Mouse (Mus musculus) spleen, adult 2 months (tissue): Measurements from ENCODE around the gene Tcf7l1. TPM values are rescaled to one million over a fixed set of nuclear protein-coding genes. Genes with fewer than 3 reads are reported as not detected.

ENCODE experiments used
- DNase-seq, 2 experiments: peaks; one replicate each; pipeline versions ENCODE4 v3.0.0 to v3.0.0-alpha.2; 2012 to 2021; ENCODE audit warnings: low spot score in 2 of 2, low read depth in 1 of 2
- H3K27ac ChIP-seq: fragments of 200-500 bp; 2 replicates; pipeline ENCODE4 v1.5.1; 2012; ENCODE audit warnings: low read length, inconsistent platforms; ENCODE audit not compliant: insufficient read depth
- H3K27me3 ChIP-seq: fragments of 200-500 bp; 2 replicates; pipeline ENCODE4 v1.6.1; 2012; ENCODE audit warnings: mild to moderate bottlenecking, moderate library complexity, low read length, inconsistent platforms; ENCODE audit not compliant: control insufficient read depth, insufficient read depth
- H3K36me3 ChIP-seq: fragments of 200-500 bp; 2 replicates; pipeline ENCODE4 v1.6.1; 2012; ENCODE audit warnings: mild to moderate bottlenecking, low read length, inconsistent platforms; ENCODE audit not compliant: control insufficient read depth, insufficient read depth
- H3K4me1 ChIP-seq: fragments of 200-500 bp; 2 replicates; pipeline ENCODE4 v1.6.1; 2011; ENCODE audit warnings: inconsistent platforms; ENCODE audit not compliant: control insufficient read depth, insufficient read depth, insufficient read length
- H3K4me3 ChIP-seq: fragments of 200-500 bp; 2 replicates; pipeline ENCODE4 v1.5.1; 2011; ENCODE audit warnings: mild to moderate bottlenecking, inconsistent platforms; ENCODE audit not compliant: insufficient read depth, insufficient read length; ENCODE audit errors: extremely low read depth
- CTCF ChIP-seq: fragments of 200-500 bp; IDR thresholded peaks from 2 replicates; pipeline ENCODE4 v1.5.1; 2011; ENCODE audit warnings: mild to moderate bottlenecking, inconsistent platforms; ENCODE audit not compliant: insufficient read depth, insufficient read length, insufficient replicate concordance; ENCODE audit errors: extremely low read depth
- POLR2A ChIP-seq: fragments of 200-500 bp; IDR thresholded peaks from 2 replicates; pipeline ENCODE4 v1.6.1; 2011; ENCODE audit warnings: low read depth, low read length, inconsistent platforms
- WGBS: fragments of 180-500 bp; shearing (Covaris S2); methylation state at CpG from one replicate; pipeline ENCODE4 v1.1.7; 2018; 5-methylcytosine and 5-hydroxymethylcytosine counted together
- polyA plus RNA-seq: library from polyadenylated mRNA; depleted of rRNA; stranded (reverse); fragments of >200 nt; gene quantifications from 2 replicates; pipeline ENCODE4 v1.2.3, GENCODE M21; 2012

Gene Tcf7l1
- polyA plus RNA-seq, 1 experiment, result 10.5 TPM

DNA sequence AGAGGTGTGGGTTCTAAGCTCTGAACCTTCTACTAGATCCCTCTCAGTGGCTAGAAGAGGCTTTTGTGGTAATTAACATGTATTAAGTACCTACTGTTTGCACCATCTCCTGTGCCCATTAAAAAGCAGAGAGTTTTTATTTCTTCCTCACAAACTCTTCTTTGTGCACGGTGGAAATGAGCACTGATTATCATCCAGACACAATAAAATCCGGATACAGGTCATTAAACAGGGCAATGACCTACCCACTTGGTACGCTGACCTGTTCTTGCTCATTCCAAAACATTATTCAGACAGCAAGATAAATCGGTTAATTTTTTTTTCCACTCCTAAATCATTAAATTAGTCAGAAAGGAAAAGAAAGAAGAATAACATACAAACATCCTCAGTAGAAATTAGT, 106.8 kb downstream of the Tcf7l1 start:
- H3K36me3 ChIP-seq, result no peaks in the 10 kb centered on the region
- TF ChIP-seq CTCF, result no peak
- no peak for TF ChIP-seq POLR2A
- DNase-seq, result no peak
- 78% methylated on average over 4 of the region's 4 CpGs for WGBS
- no peak overlapping the region for H3K27ac ChIP-seq
- H3K27me3 ChIP-seq, result no peaks in the 10 kb centered on the region
- no peaks in the 10 kb centered on the region for H3K4me1 ChIP-seq
- H3K4me3 ChIP-seq, result no peak overlapping the region

DNA sequence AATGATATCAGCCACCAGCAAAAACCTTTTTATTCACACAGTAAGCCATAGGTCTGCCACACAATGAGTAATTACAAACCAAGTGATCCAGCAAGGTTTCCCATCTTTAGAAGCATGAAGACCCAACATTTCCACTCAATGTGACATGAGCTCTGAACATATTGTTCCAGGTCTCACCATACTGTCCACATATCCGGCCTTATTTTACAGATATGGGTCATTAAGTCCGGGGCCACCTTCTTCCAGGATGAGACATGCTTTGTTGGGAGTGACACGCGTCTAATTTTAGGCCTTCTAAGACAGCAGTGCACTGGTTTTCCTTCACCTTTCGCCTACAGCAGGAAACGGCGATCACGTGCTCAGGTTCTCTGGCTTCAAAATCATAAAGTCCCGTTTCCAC, 108.1 kb downstream of the Tcf7l1 start:
- DNase-seq, result no peak
- Histone ChIP-seq H3K27ac (no peak overlapping the region), H3K27me3 (no peaks in the 10 kb centered on the region), H3K4me1 (no peaks in the 10 kb centered on the region), H3K36me3 (no peaks in the 10 kb centered on the region), H3K4me3 (no peak overlapping the region)
- no peak for TF ChIP-seq POLR2A
- TF ChIP-seq CTCF, result no peak
- whole genome bisulfite sequencing, result 82% methylated on average over 9 of the region's 9 CpGs

DNA sequence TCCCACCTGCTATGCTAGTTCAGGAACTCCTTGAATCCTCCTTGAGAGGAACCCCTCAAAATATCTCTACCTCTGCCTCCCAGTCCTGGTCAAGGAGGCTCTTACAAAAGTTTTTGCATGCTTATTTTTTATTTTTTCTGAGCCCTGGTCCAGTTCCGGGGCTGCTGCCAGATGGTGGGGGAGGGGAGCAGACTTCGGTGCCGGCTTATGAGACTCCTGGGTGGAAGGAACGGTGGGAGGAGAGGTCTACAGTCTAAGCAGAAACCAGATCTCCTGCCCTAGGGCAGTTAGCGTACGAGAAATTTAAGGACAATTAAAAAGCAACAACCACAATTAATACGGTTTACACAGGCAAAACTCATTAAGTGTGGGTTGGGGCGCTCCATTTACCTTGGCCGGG, 110.4 kb downstream of the Tcf7l1 start:
- 91% methylated on average over 9 of the region's 9 CpGs for WGBS
- H3K4me3 ChIP-seq, result no peak overlapping the region
- no peaks in the 10 kb centered on the region for H3K36me3 ChIP-seq
- TF ChIP-seq POLR2A, result no peak
- TF ChIP-seq CTCF, result no peak
- H3K27ac ChIP-seq, result no peak overlapping the region
- H3K27me3 ChIP-seq, result no peaks in the 10 kb centered on the region
- DNase-seq, result no peak
- no peaks in the 10 kb centered on the region for H3K4me1 ChIP-seq

DNA sequence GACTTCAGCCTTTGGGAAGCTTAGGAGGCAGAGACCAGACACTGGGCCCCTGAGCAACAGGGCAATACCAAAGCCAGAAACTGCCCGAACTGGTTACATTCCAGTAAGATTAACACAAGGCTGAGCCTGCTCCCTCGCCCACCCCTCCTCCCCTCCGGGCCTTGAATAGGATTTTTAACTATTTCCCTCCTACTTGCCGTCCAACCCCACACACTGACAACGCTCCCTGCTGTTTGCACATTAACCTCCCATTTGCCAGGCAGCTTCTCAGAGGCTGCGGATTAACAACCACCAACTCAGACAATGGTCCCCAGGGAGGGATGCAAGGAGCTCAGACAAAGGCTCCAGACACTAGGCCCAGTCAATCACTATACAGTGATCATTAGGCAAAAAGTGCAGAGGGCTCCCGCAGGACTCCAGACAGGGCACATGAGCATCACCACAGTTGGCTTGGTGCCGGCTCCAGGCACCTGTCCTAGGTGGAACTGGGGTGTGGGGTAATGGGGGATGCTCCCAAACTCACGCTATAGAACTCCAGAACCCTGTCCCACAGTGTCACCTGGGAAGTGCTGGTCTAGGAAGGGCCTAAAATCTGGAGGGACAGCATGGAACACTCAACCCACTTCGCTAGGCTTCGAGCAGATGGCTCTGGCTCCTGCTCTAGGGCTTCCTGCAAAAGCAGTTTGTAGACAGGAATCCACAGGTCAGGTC, 111.4 kb downstream of the Tcf7l1 start:
- Histone ChIP-seq H3K4me3 (no peak overlapping the region), H3K27me3 (no peaks in the 10 kb centered on the region), H3K27ac (no peak overlapping the region), H3K4me1 (no peaks in the 10 kb centered on the region), H3K36me3 (no peaks in the 10 kb centered on the region)
- 90% methylated on average over 11 of the region's 11 CpGs for WGBS
- TF ChIP-seq CTCF (no peak), POLR2A (no peak)
- no peak for DNase-seq

DNA sequence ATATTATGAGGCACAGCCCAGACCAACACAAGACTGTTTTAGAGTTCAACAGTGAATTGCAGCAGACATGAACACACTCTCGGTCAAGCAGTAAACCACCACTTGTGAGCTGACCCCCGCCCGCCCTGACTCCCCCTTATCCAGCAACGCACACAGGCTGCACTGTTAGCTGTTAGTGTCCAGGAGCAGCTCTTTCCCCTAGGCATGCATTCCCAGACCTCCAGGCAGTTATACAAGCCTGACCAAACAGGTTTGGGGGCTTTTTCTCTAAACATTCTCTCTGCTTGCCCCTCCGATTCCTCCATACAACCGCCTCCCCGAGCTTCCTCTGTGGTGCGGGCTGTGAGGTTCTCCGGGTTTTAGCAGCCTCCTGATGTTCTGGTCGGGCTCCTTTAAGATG, 112.0 kb downstream of the Tcf7l1 start:
- no peaks in the 10 kb centered on the region for H3K36me3 ChIP-seq
- H3K4me3 ChIP-seq, result no peak overlapping the region
- no peak overlapping the region for H3K27ac ChIP-seq
- DNase-seq, result no peak
- WGBS, result 85% methylated on average over 10 of the region's 10 CpGs
- H3K27me3 ChIP-seq, result no peaks in the 10 kb centered on the region
- H3K4me1 ChIP-seq, result no peaks in the 10 kb centered on the region
- TF ChIP-seq CTCF (no peak), POLR2A (no peak)

DNA sequence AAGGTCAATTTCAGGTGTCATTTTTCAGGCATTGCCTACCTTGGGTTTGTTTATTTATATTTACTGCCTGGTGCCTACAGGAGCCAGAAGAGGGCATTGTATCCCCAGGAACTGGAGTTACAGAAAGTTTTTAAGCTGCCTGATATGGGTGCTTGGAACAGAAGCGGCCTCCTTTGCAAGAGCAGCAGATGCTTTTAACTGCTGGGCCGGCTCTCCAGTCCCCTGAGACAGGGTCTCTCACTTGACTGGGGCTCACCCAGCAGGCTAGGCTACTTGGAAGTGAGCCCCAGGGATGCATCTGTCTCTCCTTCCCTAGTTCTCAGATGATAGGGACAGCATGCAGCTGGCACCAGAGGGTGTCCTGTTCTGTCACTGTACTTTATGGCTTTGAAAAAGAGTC, 112.7 kb downstream of the Tcf7l1 start:
- H3K36me3 ChIP-seq, result no peaks in the 10 kb centered on the region
- WGBS, result 73% methylated on average over 2 of the region's 2 CpGs
- no peak overlapping the region for H3K27ac ChIP-seq
- no peak overlapping the region for H3K4me3 ChIP-seq
- DNase-seq, result no peak
- TF ChIP-seq POLR2A (no peak), CTCF (no peak)
- H3K27me3 ChIP-seq, result no peaks in the 10 kb centered on the region
- H3K4me1 ChIP-seq, result no peaks in the 10 kb centered on the region

DNA sequence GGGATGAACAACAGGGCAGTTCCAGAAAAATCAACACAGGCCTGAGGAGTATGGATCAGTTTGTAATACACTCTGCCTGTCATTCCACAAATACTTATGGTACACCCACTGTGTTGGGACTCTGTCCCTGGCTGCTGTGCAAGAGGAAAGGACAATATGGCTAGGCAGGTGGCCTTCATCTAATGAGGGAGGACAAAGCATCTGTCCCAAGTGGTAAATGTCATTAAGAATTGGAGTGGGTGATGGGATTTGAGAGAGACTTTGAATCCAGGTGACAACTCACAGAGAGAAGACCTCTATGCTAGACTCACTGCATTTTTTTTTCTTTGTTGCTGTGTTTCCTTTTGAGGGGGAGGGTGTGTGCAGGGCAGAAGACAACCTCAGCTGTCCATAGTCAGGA, 115.3 kb downstream of the Tcf7l1 start:
- Histone ChIP-seq H3K27ac (no peak overlapping the region), H3K4me1 (no peaks in the 10 kb centered on the region), H3K36me3 (no peaks in the 10 kb centered on the region), H3K4me3 (no peak overlapping the region), H3K27me3 (no peaks in the 10 kb centered on the region)
- no peak for DNase-seq
- no peak for TF ChIP-seq CTCF
- TF ChIP-seq POLR2A, result no peak
